Mouse (Mus musculus): ENCODE data around the gene Clpsl2. TPM values are rescaled to one million over a fixed set of nuclear protein-coding genes. Genes with fewer than 3 reads are reported as not detected.
A peak's percentile ranks its signal among the peaks of the same experiment; 100 is the strongest.

Clpsl2 gene
- polyA plus RNA-seq, 1 experiment from 2014 or later: not detected

DNA sequence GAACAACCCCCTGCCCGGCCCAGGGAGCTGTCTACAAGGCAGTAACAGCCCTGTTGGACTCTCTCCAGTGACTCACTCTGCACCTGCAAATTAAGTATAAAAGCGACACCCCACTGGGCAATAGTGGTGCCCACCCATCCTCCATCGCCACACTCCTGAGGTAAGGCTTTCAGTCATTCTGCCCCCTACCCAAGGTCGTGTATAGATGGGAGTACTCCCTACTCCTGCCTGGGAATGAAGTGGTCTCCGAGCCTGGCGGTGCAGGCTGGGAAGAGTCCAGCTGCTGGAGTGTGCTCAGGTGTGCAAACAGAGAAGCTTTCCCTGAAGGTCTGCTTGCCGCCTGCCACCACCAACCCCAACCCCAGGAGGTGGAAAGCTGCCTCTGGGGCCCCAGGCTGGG lies 12.4 kb downstream of the Clpsl2 start:
- H3K27ac ChIP-seq (ENCODE audit: poor library complexity, severe bottlenecking): no peak overlapping the region
- WGBS: 59% methylated on average over 7 of the region's 7 CpGs

DNA sequence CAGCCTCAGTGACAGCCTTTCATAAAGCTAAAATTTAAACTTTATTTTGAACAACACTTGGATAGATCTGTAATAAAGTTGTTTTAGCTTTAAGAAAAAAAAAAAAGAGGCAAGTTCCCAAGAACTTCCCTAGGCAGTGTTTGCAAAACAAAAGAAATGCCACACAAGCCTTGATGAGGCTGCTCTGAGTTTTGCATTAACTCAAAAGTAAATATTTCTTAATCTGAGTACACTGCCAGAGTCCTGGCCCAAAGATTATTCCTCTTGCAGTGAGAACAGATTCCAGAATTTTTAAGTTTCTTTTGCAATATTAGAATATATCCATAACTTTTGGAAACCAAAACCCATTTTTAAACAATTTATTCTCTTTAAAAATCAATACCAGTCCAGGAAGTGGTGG lies 16.0 kb downstream of the Clpsl2 start:
- H3K27me3 ChIP-seq (replicated peaks): no peaks in the 10 kb centered on the region
- 0 out of 2 replicates have a peak, but pooled peaks cover 2% of the 10 kb centered on the region for H3K4me1 ChIP-seq (replicated peaks)
- H3K9me3 ChIP-seq (replicated peaks): no peaks in the 10 kb centered on the region
- no peak overlapping the region for H3K9ac ChIP-seq
- no peak for ATAC-seq (ENCODE audit: insufficient number of reproducible peaks, low FRiP score)
- no peaks in the 10 kb centered on the region for H3K36me3 ChIP-seq
- no peak overlapping the region for H3K4me3 ChIP-seq
- H3K27ac ChIP-seq (ENCODE audit: poor library complexity, severe bottlenecking): no peak overlapping the region
- H3K4me2 ChIP-seq: no peak overlapping the region

More for the DNA sequence above, 12.4 kb downstream of the Clpsl2 start:
- Histone ChIP-seq H3K27me3 (replicated peaks) (no peaks in the 10 kb centered on the region), H3K4me3 (no peak overlapping the region), H3K9ac (no peak overlapping the region), H3K4me2 (no peak overlapping the region), H3K4me1 (replicated peaks) (peaks cover 4% of the 10 kb centered on the region; the same call in 1 of the 2 replicates), H3K9me3 (replicated peaks) (no peaks in the 10 kb centered on the region), H3K36me3 (no peaks in the 10 kb centered on the region)
- no peak for ATAC-seq (ENCODE audit: insufficient number of reproducible peaks, low FRiP score)

DNA sequence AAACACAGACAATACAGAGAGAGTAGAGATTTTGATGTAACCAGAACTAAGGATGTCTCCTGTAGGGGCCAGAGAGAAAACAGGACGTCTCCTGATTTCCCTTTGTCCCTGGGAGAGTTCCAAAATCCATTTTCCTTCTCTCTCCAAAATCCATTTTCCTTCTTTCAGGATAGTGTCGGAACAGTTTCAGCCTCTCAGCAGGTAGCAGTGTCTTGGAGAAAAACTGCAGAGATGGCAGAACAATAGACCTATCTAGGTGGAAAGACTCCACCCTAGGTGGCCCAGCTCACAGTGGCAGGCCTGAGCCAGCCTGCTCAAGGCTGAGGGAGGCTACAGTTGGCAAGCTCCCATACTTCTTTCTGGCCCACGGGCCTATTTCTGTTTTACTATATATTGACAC lies 18.3 kb downstream of the Clpsl2 start:
- Histone ChIP-seq H3K9ac (no peak overlapping the region), H3K27me3 (replicated peaks) (no peaks in the 10 kb centered on the region), H3K4me3 (no peak overlapping the region), H3K4me2 (no peak overlapping the region), H3K27ac (ENCODE audit: poor library complexity, severe bottlenecking) (no peak overlapping the region), H3K36me3 (no peaks in the 10 kb centered on the region), H3K4me1 (replicated peaks) (no peaks in the 10 kb centered on the region), H3K9me3 (replicated peaks) (no peaks in the 10 kb centered on the region)
- no peak for ATAC-seq (ENCODE audit: insufficient number of reproducible peaks, low FRiP score)
- 52% methylated on average over 3 of the region's 3 CpGs for WGBS

DNA sequence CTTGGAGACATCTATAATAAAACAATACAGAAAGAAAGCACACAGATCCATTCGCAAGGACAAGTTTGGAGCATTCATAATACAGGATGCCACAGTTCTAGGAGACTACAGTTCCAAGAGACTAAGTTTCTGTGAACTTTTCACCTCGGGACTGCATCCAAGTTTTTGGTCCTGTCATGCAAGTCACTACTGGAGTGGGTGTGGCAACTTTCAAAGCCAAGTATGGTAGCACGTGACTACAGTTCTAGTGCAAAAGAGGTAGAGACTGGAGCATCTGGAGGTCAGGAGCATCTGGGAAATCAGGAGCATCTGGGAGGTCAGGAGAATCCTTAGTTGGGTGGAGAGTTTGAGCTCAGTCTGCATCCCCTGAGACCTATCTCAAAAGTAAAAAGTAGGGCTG lies 22.7 kb downstream of the Clpsl2 start:
- H3K4me2 ChIP-seq: no peak overlapping the region
- no peak for ATAC-seq (ENCODE audit: insufficient number of reproducible peaks, low FRiP score)

DNA sequence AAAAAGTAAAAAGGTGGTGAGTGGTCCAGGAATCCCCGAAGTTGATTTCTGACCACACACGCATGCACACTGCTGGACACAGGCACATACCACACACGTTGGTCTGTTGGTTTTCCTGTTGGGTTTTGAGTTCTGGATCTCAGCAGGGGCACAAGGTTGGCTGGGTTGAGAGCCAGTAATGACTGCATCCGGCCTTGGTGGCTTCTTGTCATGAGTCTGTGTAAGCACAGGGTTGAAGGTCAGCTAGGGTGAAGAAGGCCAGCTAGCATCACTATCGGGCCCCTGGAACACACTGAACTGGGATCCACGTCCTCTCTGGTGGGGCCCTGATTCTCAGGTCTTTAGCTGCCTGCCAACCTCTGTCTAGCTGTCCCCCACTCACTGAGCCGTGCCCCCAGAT lies 23.3 kb downstream of the Clpsl2 start:
- no peak overlapping the region for H3K9ac ChIP-seq
- H3K9me3 ChIP-seq (replicated peaks): no peaks in the 10 kb centered on the region

More for the DNA sequence above, 22.7 kb downstream of the Clpsl2 start:
- Histone ChIP-seq H3K9ac (no peak overlapping the region), H3K36me3 (no peaks in the 10 kb centered on the region), H3K27ac (ENCODE audit: poor library complexity, severe bottlenecking) (no peak overlapping the region), H3K4me3 (no peak overlapping the region), H3K4me1 (replicated peaks) (peaks cover 10% of the 10 kb centered on the region), H3K27me3 (replicated peaks) (peaks cover 6% of the 10 kb centered on the region; the same call in 1 of the 2 replicates), H3K9me3 (replicated peaks) (no peaks in the 10 kb centered on the region)
- 72% methylated on average over 3 of the region's 3 CpGs for WGBS

DNA sequence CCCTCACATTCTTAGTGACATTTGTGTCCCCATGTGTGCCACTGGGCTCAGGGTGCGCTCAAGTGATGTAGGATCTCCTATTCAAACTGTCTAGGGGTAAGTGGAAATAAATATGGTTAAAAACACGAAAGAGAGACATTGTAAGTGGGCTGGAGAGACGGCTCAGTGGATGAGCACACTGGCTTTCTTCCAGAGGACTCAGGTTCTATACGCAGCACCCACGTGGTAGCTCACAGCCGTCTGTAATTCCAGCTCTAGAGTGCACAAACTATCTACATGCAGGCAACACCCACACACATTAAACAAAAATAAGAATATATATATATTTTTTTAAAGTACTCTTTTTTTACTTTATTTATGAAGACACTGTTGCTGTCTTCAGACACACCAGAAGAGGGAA lies 23.7 kb downstream of the Clpsl2 start:
- 70% methylated on average over 6 of the region's 6 CpGs for WGBS
- Histone ChIP-seq H3K27me3 (replicated peaks) (peaks cover 10% of the 10 kb centered on the region; the same call in 1 of the 2 replicates), H3K4me3 (no peak overlapping the region), H3K27ac (ENCODE audit: poor library complexity, severe bottlenecking) (no peak overlapping the region), H3K9me3 (replicated peaks) (no peaks in the 10 kb centered on the region), H3K36me3 (no peaks in the 10 kb centered on the region), H3K9ac (no peak overlapping the region), H3K4me2 (no peak overlapping the region), H3K4me1 (replicated peaks) (peaks cover 10% of the 10 kb centered on the region)
- no peak for ATAC-seq (ENCODE audit: insufficient number of reproducible peaks, low FRiP score)

More for the DNA sequence above, 23.3 kb downstream of the Clpsl2 start:
- no peak overlapping the region for H3K4me2 ChIP-seq
- 78% methylated on average over 7 of the region's 7 CpGs for WGBS
- ATAC-seq (ENCODE audit: insufficient number of reproducible peaks, low FRiP score): no peak
- no peak overlapping the region for H3K27ac ChIP-seq (ENCODE audit: poor library complexity, severe bottlenecking)
- H3K36me3 ChIP-seq: no peaks in the 10 kb centered on the region
- H3K4me3 ChIP-seq: no peak overlapping the region
- H3K4me1 ChIP-seq (replicated peaks): peaks cover 10% of the 10 kb centered on the region
- peaks cover 6% of the 10 kb centered on the region; the same call in 1 of the 2 replicates for H3K27me3 ChIP-seq (replicated peaks)

DNA sequence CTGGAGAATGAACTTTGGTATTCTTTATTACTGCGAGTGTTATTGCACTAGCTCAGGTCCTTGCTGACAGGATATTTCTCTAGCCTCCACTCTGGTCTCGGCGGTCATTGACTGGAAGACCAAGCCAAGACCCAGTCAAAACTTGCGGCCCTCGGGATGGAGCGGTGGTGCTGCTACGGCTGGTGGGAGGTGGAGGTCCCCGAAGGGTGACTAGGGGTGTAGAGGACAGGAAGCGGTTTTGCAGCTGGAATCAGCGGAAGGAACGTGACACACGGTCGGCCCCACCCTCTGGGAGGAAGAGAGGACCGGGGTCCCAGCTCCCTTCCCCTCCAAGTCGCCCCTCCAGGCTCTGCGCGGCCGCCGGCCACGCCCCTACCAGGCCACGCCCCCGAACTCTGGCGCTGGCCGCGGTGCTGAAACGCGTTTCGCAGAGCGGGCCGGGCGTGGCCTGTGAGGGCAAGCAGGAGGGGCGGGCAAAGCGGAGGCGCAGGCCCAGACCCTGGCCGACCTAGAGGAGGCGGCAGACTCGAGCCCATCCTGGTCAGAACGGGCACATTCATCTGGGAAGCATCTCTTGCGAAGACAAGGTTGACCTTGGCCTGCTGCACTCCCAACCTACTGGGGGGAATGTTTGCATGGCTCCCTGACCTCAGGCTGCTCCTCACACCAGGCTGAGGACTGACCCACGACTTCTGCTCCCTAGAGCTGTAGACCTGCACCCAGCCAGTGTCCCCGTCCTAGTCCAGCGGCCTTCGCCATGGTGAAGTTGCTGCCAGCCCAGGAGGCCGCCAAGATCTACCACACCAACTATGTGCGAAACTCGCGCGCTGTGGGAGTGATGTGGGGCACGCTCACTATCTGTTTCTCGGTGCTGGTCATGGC lies 26.3 kb downstream of the Clpsl2 start, which contains the start of gene Lhfpl5:
Lhfpl5 (plus strand) TSS at position 398 of the 882 bp plus-strand sequence.
- Histone ChIP-seq H3K36me3 (no peaks in the 10 kb centered on the region), H3K9ac (no peak within 1 kb of the TSS), H3K4me3 (peak within 1 kb of the TSS; percentile 34; the same call in 1 of the 2 replicates), H3K9me3 (replicated peaks) (no peaks in the 10 kb centered on the region), H3K4me1 (replicated peaks) (peaks cover 10% of the 10 kb centered on the region), H3K27ac (ENCODE audit: poor library complexity, severe bottlenecking) (no peak within 1 kb of the TSS), H3K27me3 (replicated peaks) (peaks cover 10% of the 10 kb centered on the region; the same call in 1 of the 2 replicates), H3K4me2 (peak within 1 kb of the TSS; percentile 67)
- ATAC-seq (ENCODE audit: insufficient number of reproducible peaks, low FRiP score): peak; percentile 70
- 15% methylated on average over 50 of the region's 50 CpGs for WGBS

DNA sequence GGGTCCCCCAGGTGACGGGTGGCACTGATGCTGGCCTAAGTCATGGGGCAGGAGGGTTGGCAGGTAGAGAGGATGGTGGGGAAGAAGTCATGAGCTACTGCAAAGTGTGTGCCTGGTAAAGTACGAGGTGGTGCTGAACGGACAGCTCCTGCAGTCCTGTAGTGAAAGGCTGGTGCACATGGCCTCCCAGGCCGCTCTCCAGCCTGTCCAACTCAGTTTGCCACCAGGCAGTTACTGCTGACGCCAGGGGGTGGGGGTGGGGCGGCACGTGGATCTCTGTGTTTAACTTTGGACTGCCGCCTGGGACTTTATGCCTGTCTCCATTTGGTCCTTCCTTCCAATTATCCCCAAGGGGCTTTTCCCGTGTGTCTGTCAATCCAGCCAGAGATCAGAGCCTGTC lies 31.2 kb downstream of the Clpsl2 start:
- Histone ChIP-seq H3K27ac (ENCODE audit: poor library complexity, severe bottlenecking) (no peak overlapping the region), H3K9me3 (replicated peaks) (no peaks in the 10 kb centered on the region), H3K9ac (no peak overlapping the region), H3K36me3 (no peaks in the 10 kb centered on the region), H3K4me1 (replicated peaks) (peaks cover 6% of the 10 kb centered on the region), H3K27me3 (replicated peaks) (peaks cover 10% of the 10 kb centered on the region; the same call in 1 of the 2 replicates), H3K4me2 (no peak overlapping the region), H3K4me3 (no peak overlapping the region)
- no peak for ATAC-seq (ENCODE audit: insufficient number of reproducible peaks, low FRiP score)
- 5% methylated on average over 9 of the region's 9 CpGs for WGBS

DNA sequence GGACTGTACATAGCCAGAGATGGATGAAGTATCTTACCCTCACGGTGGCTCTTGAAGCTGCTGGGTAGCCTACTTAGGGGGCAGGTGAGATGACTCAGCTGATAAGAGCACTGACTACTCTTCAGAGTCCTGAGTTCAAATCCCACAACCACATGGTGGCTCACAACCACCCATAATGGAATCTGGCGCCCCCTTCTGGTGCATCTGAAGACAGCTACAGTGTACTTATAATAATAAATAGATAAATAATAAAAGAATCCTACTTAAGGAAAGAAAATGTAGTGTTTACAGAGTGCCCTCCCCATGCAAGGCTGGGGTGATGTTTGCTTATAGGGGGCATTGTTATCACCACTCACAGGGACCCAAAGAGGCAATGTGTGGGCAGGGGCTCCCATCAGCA lies 31.8 kb downstream of the Clpsl2 start:
- no peaks in the 10 kb centered on the region for H3K36me3 ChIP-seq
- H3K4me3 ChIP-seq: no peak overlapping the region
- no peaks in the 10 kb centered on the region for H3K9me3 ChIP-seq (replicated peaks)
- ATAC-seq (ENCODE audit: insufficient number of reproducible peaks, low FRiP score): no peak
- no peaks in the 10 kb centered on the region; the same call in 1 of the 2 replicates for H3K4me1 ChIP-seq (replicated peaks)
- WGBS: 46% methylated on average over 2 of the region's 2 CpGs
- H3K4me2 ChIP-seq: no peak overlapping the region
- no peak overlapping the region for H3K9ac ChIP-seq
- H3K27ac ChIP-seq (ENCODE audit: poor library complexity, severe bottlenecking): no peak overlapping the region
- peaks cover 7% of the 10 kb centered on the region; the same call in 1 of the 2 replicates for H3K27me3 ChIP-seq (replicated peaks)

DNA sequence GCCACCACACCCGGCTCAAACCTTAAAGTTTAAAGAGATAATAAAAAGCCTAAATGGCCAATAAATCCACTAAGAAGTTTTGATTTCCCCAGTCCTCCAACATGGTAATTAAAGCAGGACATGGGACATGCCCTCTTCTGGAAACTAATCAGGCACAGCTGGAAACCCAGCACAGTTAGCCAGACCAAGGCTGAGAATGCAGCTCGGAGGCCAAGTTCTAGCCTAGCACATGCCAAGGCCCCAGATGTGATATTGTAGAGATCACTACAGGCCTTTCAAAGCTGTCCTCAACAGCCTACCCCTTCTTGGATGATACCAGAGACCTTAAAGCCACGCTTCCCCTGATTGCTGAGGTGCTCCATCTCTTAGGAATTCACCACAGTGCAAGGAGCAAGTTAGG lies 37.3 kb downstream of the Clpsl2 start:
- 84% methylated on average over 3 of the region's 3 CpGs for WGBS
- H3K36me3 ChIP-seq: peaks cover 38% of the 10 kb centered on the region
- no peak overlapping the region for H3K27ac ChIP-seq (ENCODE audit: poor library complexity, severe bottlenecking)
- peaks cover 3% of the 10 kb centered on the region; the same call in 1 of the 2 replicates for H3K4me1 ChIP-seq (replicated peaks)
- H3K9ac ChIP-seq: no peak overlapping the region
- no peaks in the 10 kb centered on the region for H3K27me3 ChIP-seq (replicated peaks)
- no peak overlapping the region for H3K4me2 ChIP-seq
- H3K9me3 ChIP-seq (replicated peaks): no peaks in the 10 kb centered on the region
- H3K4me3 ChIP-seq: no peak overlapping the region
- ATAC-seq (ENCODE audit: insufficient number of reproducible peaks, low FRiP score): no peak

DNA sequence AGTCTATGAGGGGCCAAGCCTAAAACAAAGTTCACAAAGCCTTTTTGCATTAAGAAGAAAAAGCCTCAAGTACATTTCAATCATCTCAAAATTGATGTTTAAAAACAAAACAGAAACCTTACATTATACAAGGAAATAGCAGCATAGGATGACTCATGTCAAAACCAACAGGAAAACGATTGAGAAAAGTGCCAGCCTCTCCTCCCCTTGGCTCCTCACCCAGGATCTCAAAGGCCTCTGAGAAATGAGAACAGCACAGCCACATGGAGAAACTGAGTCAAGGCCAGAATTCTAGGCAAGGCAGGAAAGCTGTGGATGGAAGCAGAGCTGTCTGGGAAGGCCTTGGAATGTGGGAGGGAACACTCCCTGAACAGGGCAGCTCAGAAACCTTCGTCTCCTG lies 39.4 kb downstream of the Clpsl2 start:
- Histone ChIP-seq H3K9me3 (replicated peaks) (no peaks in the 10 kb centered on the region), H3K27ac (ENCODE audit: poor library complexity, severe bottlenecking) (no peak overlapping the region), H3K4me1 (replicated peaks) (peaks cover 11% of the 10 kb centered on the region), H3K36me3 (peaks cover 59% of the 10 kb centered on the region), H3K4me2 (no peak overlapping the region), H3K27me3 (replicated peaks) (no peaks in the 10 kb centered on the region), H3K4me3 (no peak overlapping the region), H3K9ac (no peak overlapping the region)
- 76% methylated on average over 2 of the region's 2 CpGs for WGBS
- ATAC-seq (ENCODE audit: insufficient number of reproducible peaks, low FRiP score): no peak

Measured in heart, embryonic 12.5 days (tissue).